31 mouse cellular contexts compared by ENCODE assay signal in the genomic region with DNA sequence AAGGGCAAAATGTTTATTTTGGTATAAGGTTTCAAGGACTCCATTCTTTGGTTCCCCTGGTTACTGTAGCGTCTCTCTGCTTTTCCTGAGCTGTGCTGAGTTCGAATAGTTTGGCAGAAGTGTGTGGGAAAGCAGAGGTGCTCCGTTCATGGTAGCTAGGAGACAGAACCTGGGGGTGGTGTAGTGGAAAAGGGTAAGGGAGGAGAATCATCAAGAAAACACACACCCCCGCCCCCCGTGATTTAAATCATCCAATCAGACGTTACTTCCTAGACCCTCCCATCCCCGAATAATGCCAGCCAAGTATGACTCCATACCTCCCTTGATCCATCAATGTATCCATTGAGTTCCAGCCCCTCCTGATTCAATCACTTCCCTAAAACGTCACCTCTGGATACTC.
A peak's percentile ranks its signal among the peaks of the same experiment; 100 is the strongest.
DNase-seq lines count a peak whose midpoint lies in the region; ATAC-seq and TF ChIP-seq lines count a peak whose summit lies in the region.
"Had no signal": no experiment of that assay in that cellular context is flagged by ENCODE, and none has a peak within 500 bp of the region (broad histone marks: within the 10 kb centered on the region; RNA-seq: fewer than 3 reads in every experiment).

No protein-coding gene starts in this region.

- H3K4me2 ChIP-seq in midbrain, embryonic 11.5 days: no peak overlapping the region
- H3K4me2 ChIP-seq in midbrain, embryonic 14.5 days (ENCODE audit: low read length): no peak overlapping the region
- no peak overlapping the region for H3K4me2 ChIP-seq in limb, embryonic 14.5 days (replicated peaks; ENCODE audit: low read depth, low read length, severe bottlenecking)
- H3K4me2 ChIP-seq: heart, embryonic 11.5 days; hindbrain, embryonic 15.5 days; intestine, embryonic 15.5 days; liver, embryonic 15.5 days; lung, embryonic 14.5 days; neural tube, embryonic 13.5 days had no signal

- no peak overlapping the region for H3K9ac ChIP-seq in midbrain, embryonic 11.5 days (ENCODE audit: low read length)
- H3K9ac ChIP-seq in midbrain, embryonic 14.5 days (replicated peaks; ENCODE audit: low read length): no peak overlapping the region
- H3K9ac ChIP-seq in limb, embryonic 14.5 days (ENCODE audit: low read depth, low read length, severe bottlenecking): no peak overlapping the region
- H3K9ac ChIP-seq: forebrain, embryonic 13.5 days; hindbrain, embryonic 15.5 days; intestine, embryonic 15.5 days; liver, embryonic 15.5 days; lung, embryonic 14.5 days; neural tube, embryonic 13.5 days had no signal

- no peaks in the 10 kb centered on the region for H3K9me3 ChIP-seq in midbrain, embryonic 11.5 days (ENCODE audit: control insufficient read depth, low read length)
- H3K9me3 ChIP-seq in midbrain, embryonic 14.5 days (ENCODE audit: control insufficient read depth, low read length): 0 out of 2 replicates have a peak, but pooled peaks cover 2% of the 10 kb centered on the region
- H3K9me3 ChIP-seq in limb, embryonic 14.5 days (ENCODE audit: control insufficient read depth, low read length): no peaks in the 10 kb centered on the region
- H3K9me3 ChIP-seq: forebrain, embryonic 13.5 days; hindbrain, embryonic 15.5 days; intestine, embryonic 15.5 days; liver, embryonic 15.5 days; neural tube, embryonic 13.5 days had no signal

- H3K27me3 ChIP-seq in midbrain, embryonic 11.5 days (ENCODE audit: control insufficient read depth, insufficient read depth, low read length): no peaks in the 10 kb centered on the region
- H3K27me3 ChIP-seq in midbrain, embryonic 14.5 days (ENCODE audit: control insufficient read depth, insufficient read depth, low read length): no peaks in the 10 kb centered on the region
- H3K27me3 ChIP-seq in limb, embryonic 14.5 days (ENCODE audit: control insufficient read depth, insufficient read depth, low read length): no peaks in the 10 kb centered on the region
- H3K27me3 ChIP-seq: hindbrain, embryonic 15.5 days; intestine, embryonic 15.5 days; liver, embryonic 15.5 days; neural tube, embryonic 13.5 days had no signal

- WGBS in midbrain, embryonic 11.5 days: 87% methylated on average over 8 of the region's 8 CpGs
- 91% methylated on average over 8 of the region's 8 CpGs for WGBS in midbrain, embryonic 14.5 days
- WGBS in limb, embryonic 14.5 days: 82% methylated on average over 8 of the region's 8 CpGs

- peak; percentile 5 for DNase-seq in layer of hippocampus, adult 11-12 months (ENCODE audit: low spot score)
- DNase-seq in layer of hippocampus, postnatal 36 days: no peak
- DNase-seq in midbrain, embryonic 11.5 days (ENCODE audit: low spot score, missing footprints): peak; percentile 73
- no peak for DNase-seq in midbrain, embryonic 14.5 days
- peak; percentile 27 for DNase-seq in limb, embryonic 14.5 days (ENCODE audit: low spot score)
- DNase-seq in right cerebral cortex, postnatal 36 days (ENCODE audit: low spot score in 2 of 2): peak; percentile 1 to 7
- no peak for DNase-seq in urinary bladder, adult 2 months (ENCODE audit: low spot score)
- DNase-seq: adrenal gland, adult 2 months; adrenal gland, postnatal 36 days; B cell, adult 2 months; cerebellum, adult 2 months; cerebellum, postnatal 25 days; gastrocnemius, adult 2 months; gastrocnemius, postnatal 36 days; heart, adult 18-20 months; heart, postnatal 36 days; kidney, adult 8-10 months; kidney, postnatal 4 days; left cerebral cortex, postnatal 4 days; lung, postnatal 14 days; thymus, postnatal 4 days had no signal

- TF ChIP-seq POLR2A in limb, embryonic 14.5 days (IDR thresholded peaks at IDR 0.05; ENCODE audit: borderline replicate concordance, extremely low read depth, insufficient read depth, insufficient read length): no peak

- H3K36me3 ChIP-seq in midbrain, embryonic 11.5 days (ENCODE audit: control insufficient read depth, insufficient read depth, low read length): no peaks in the 10 kb centered on the region
- H3K36me3 ChIP-seq in midbrain, embryonic 14.5 days (ENCODE audit: control insufficient read depth, insufficient read depth, low read length): no peaks in the 10 kb centered on the region
- no peaks in the 10 kb centered on the region for H3K36me3 ChIP-seq in limb, embryonic 14.5 days (ENCODE audit: control insufficient read depth, insufficient read depth, low read length)
- H3K36me3 ChIP-seq: hindbrain, embryonic 15.5 days; intestine, embryonic 15.5 days; liver, embryonic 15.5 days; neural tube, embryonic 13.5 days had no signal

- H3K4me3 ChIP-seq in midbrain, embryonic 11.5 days (ENCODE audit: low read depth, low read length): no peak overlapping the region
- no peak overlapping the region for H3K4me3 ChIP-seq in midbrain, embryonic 14.5 days (replicated peaks; ENCODE audit: low read depth, low read length)
- H3K4me3 ChIP-seq in limb, embryonic 14.5 days (replicated peaks; ENCODE audit: low read length): no peak overlapping the region
- H3K4me3 ChIP-seq: forebrain, embryonic 13.5 days; gastrocnemius, adult 2 months; hindbrain, embryonic 15.5 days; intestine, embryonic 15.5 days; left cerebral cortex, adult 2 months; liver, embryonic 15.5 days; neural tube, embryonic 13.5 days had no signal

- H3K4me1 ChIP-seq in midbrain, embryonic 11.5 days (ENCODE audit: control insufficient read depth, insufficient read depth, low read length): peaks cover 15% of the 10 kb centered on the region
- H3K4me1 ChIP-seq in midbrain, embryonic 14.5 days (ENCODE audit: control insufficient read depth, insufficient read depth, low read length): peaks cover 13% of the 10 kb centered on the region
- peaks cover 7% of the 10 kb centered on the region; the same call in 1 of the 2 replicates for H3K4me1 ChIP-seq in limb, embryonic 14.5 days (ENCODE audit: control insufficient read depth, insufficient read depth, low read length)
- H3K4me1 ChIP-seq: intestine, embryonic 15.5 days; liver, embryonic 15.5 days had no signal

- ATAC-seq in midbrain, embryonic 11.5 days (ENCODE audit: low FRiP score): no peak
- ATAC-seq in midbrain, embryonic 14.5 days (ENCODE audit: low FRiP score, low TSS enrichment): no peak
- ATAC-seq in limb, embryonic 14.5 days (ENCODE audit: low FRiP score, low read depth): peak; percentile 23; the same call in 1 of the 2 replicates
- ATAC-seq: activated CD4-positive, CD25-positive, alpha-beta regulatory T cell, adult 4 months; forebrain, embryonic 13.5 days; intestine, embryonic 15.5 days had no signal

- H3K27ac ChIP-seq in midbrain, embryonic 11.5 days (ENCODE audit: low read depth, low read length): no peak overlapping the region
- no peak overlapping the region; the same call in 1 of the 2 replicates for H3K27ac ChIP-seq in midbrain, embryonic 14.5 days (replicated peaks; ENCODE audit: low read depth, low read length)
- H3K27ac ChIP-seq in limb, embryonic 14.5 days (replicated peaks; ENCODE audit: low read depth, low read length): 0 out of 2 replicates have a peak overlapping the region, but pooled peaks have one; percentile 61
- H3K27ac ChIP-seq: gastrocnemius, adult 2 months; intestine, embryonic 15.5 days; kidney, postnatal 0 days; left cerebral cortex, adult 2 months; liver, embryonic 15.5 days had no signal

Comparison
In these comparisons a context has a peak if more than half of its experiments do, and no peak if none do; other contexts are left out.
1. DNase-seq: peak in layer of hippocampus, adult 11-12 months (single experiment), midbrain, embryonic 11.5 days (single experiment), limb, embryonic 14.5 days (single experiment) and right cerebral cortex, postnatal 36 days (2 of 2); none in layer of hippocampus, postnatal 36 days (0 of 2), midbrain, embryonic 14.5 days (single experiment) and urinary bladder, adult 2 months (single experiment).